Mouse (Mus musculus) thymus, postnatal 25 days (tissue): ENCODE results near the gene Stambpl1.

Source experiments
- DNase-seq: peaks from one replicate; pipeline ENCODE4 v3.0.0; 2022

Gene Stambpl1

GRCm38 (mm10) chr19:34287221-34287620 lies 95.2 kb downstream of the Stambpl1 start:
- no peak for DNase-seq

- peak; percentile 54 for DNase-seq
Observed at GRCm38 (mm10) chr19:34287656-34288415, 95.8 kb downstream of the Stambpl1 start.

GRCm38 (mm10) chr19:34288696-34289095 lies 96.7 kb downstream of the Stambpl1 start:
- DNase-seq = no peak
